Mouse (Mus musculus) bone marrow macrophage, adult 2 months (primary cell): ENCODE measurements around the gene Exosc3.

Experiments
- CTCF ChIP-seq: IDR thresholded peaks from 2 replicates; pipeline ENCODE4 v1.5.1; 2012; ENCODE audit warnings: low read depth, mild to moderate bottlenecking, low read length, moderate library complexity
- POLR2A ChIP-seq: IDR thresholded peaks from 2 replicates; pipeline ENCODE4 v1.6.1; 2012; ENCODE audit warnings: mild to moderate bottlenecking, low read depth, low read length, borderline replicate concordance

GRCm38 (mm10) chr4:45320159-45320816 is 22.2 kb downstream of the Exosc3 start:
- TF ChIP-seq POLR2A (no peak), CTCF (no peak)
